Mouse (Mus musculus): ENCODE results near the gene Ifnab. TPM values are rescaled to one million over a fixed set of nuclear protein-coding genes. Genes with fewer than 3 reads are reported as not detected.

Ifnab gene
- not detected for polyA plus RNA-seq (2017; shearing (Covaris generic))

GRCm38 (mm10) chr4:88691259-88691658 is at the start of gene Ifnab:
TSS of gene Ifnab (minus strand) at chr4:88691359.

GRCm38 (mm10) chr4:88721791-88722721 is 30.9 kb upstream of the Ifnab start, which contains the start of the genes Gm26566 and Klhl9:
TSS of gene Gm26566 (plus strand) at chr4:88721805.
TSS of gene Klhl9 (minus strand) at chr4:88722465.

GRCm38 (mm10) chr4:88683812-88684211 is 7.3 kb downstream of the Ifnab start, which contains the start of gene Ifna2:
TSS of gene Ifna2 (minus strand) at chr4:88683912.

GRCm38 (mm10) chr4:88676824-88677223 is 14.3 kb downstream of the Ifnab start, which contains the start of gene Ifna16:
TSS of gene Ifna16 (minus strand) at chr4:88676924.

GRCm38 (mm10) chr4:88644359-88644758 is 46.8 kb downstream of the Ifnab start, which contains the start of gene Ifna13:
TSS of gene Ifna13 (minus strand) at chr4:88644459.

Other genes with a start within 250 kb of the Ifnab start
- 0.69 TPM for gene Ifnb1, start 168.6 kb downstream of the Ifnab start, polyA plus RNA-seq (2017; shearing (Covaris generic))
- not detected for gene Ifna15, start 133.1 kb downstream of the Ifnab start, polyA plus RNA-seq (2017; shearing (Covaris generic))
- gene Ifna14, start 119.6 kb downstream of the Ifnab start, polyA plus RNA-seq (2017; shearing (Covaris generic)) = not detected
- gene Ifna9, start 99.0 kb downstream of the Ifnab start, polyA plus RNA-seq (2017; shearing (Covaris generic)) = not detected
- not detected for gene Ifna12, start 88.0 kb downstream of the Ifnab start, polyA plus RNA-seq (2017; shearing (Covaris generic))
- not detected for gene C87499, start 56.9 kb downstream of the Ifnab start, polyA plus RNA-seq (2017; shearing (Covaris generic))
- gene Ifna13, start 46.9 kb downstream of the Ifnab start, polyA plus RNA-seq (2017; shearing (Covaris generic)) = not detected
- gene Ifna16, start 14.4 kb downstream of the Ifnab start, polyA plus RNA-seq (2017; shearing (Covaris generic)) = not detected
- not detected for gene Ifna2, start 7.4 kb downstream of the Ifnab start, polyA plus RNA-seq (2017; shearing (Covaris generic))
- 0.74 TPM for gene Gm26566, start 30.4 kb upstream of the Ifnab start, polyA plus RNA-seq (2017; shearing (Covaris generic))
- 15.4 TPM for gene Klhl9, start 31.1 kb upstream of the Ifnab start, polyA plus RNA-seq (2017; shearing (Covaris generic))
- not detected for gene Gm13271, start 63.5 kb upstream of the Ifnab start, polyA plus RNA-seq (2017; shearing (Covaris generic))
- not detected for gene Gm13283, start 68.8 kb upstream of the Ifnab start, polyA plus RNA-seq (2017; shearing (Covaris generic))
- gene Gm13290, start 82.5 kb upstream of the Ifnab start, polyA plus RNA-seq (2017; shearing (Covaris generic)) = not detected
- not detected for gene Gm13289, start 85.6 kb upstream of the Ifnab start, polyA plus RNA-seq (2017; shearing (Covaris generic))
- gene Gm13272, start 88.5 kb upstream of the Ifnab start, polyA plus RNA-seq (2017; shearing (Covaris generic)) = not detected
- gene Ifnz, start 90.8 kb upstream of the Ifnab start, polyA plus RNA-seq (2017; shearing (Covaris generic)) = 0.28 TPM
- gene Gm13276, start 94.3 kb upstream of the Ifnab start, polyA plus RNA-seq (2017; shearing (Covaris generic)) = not detected
- not detected for gene Gm13277, start 97.3 kb upstream of the Ifnab start, polyA plus RNA-seq (2017; shearing (Covaris generic))
- not detected for gene Gm13278, start 100.2 kb upstream of the Ifnab start, polyA plus RNA-seq (2017; shearing (Covaris generic))
- not detected for gene Gm13275, start 103.1 kb upstream of the Ifnab start, polyA plus RNA-seq (2017; shearing (Covaris generic))
- gene Gm13279, start 106.0 kb upstream of the Ifnab start, polyA plus RNA-seq (2017; shearing (Covaris generic)) = not detected
- 1.1 TPM for gene Gm13285, start 108.3 kb upstream of the Ifnab start, polyA plus RNA-seq (2017; shearing (Covaris generic))
- not detected for gene Gm13287, start 111.9 kb upstream of the Ifnab start, polyA plus RNA-seq (2017; shearing (Covaris generic))
- not detected for gene Gm13288, start 114.2 kb upstream of the Ifnab start, polyA plus RNA-seq (2017; shearing (Covaris generic))
- not detected for gene Ifna7, start 124.9 kb upstream of the Ifnab start, polyA plus RNA-seq (2017; shearing (Covaris generic))
- not detected for gene Ifna11, start 128.6 kb upstream of the Ifnab start, polyA plus RNA-seq (2017; shearing (Covaris generic))
- not detected for gene Ifna6, start 136.1 kb upstream of the Ifnab start, polyA plus RNA-seq (2017; shearing (Covaris generic))
- not detected for gene Ifna5, start 144.2 kb upstream of the Ifnab start, polyA plus RNA-seq (2017; shearing (Covaris generic))
- gene Ifna4, start 150.5 kb upstream of the Ifnab start, polyA plus RNA-seq (2017; shearing (Covaris generic)) = not detected
- not detected for gene Ifna1, start 158.7 kb upstream of the Ifnab start, polyA plus RNA-seq (2017; shearing (Covaris generic))
- gene Ifne, start 188.8 kb upstream of the Ifnab start, polyA plus RNA-seq (2017; shearing (Covaris generic)) = not detected

Data from effector memory CD4-positive, alpha-beta T cell, adult 7 months (primary cell).